Mouse (Mus musculus): ENCODE data around the gene Zswim8. TPM values are rescaled to one million over a fixed set of nuclear protein-coding genes. Genes with fewer than 3 reads are reported as not detected.

The Zswim8 gene
- polyA plus RNA-seq, 1 experiment from 2014 or later: 28.3 TPM

DNA sequence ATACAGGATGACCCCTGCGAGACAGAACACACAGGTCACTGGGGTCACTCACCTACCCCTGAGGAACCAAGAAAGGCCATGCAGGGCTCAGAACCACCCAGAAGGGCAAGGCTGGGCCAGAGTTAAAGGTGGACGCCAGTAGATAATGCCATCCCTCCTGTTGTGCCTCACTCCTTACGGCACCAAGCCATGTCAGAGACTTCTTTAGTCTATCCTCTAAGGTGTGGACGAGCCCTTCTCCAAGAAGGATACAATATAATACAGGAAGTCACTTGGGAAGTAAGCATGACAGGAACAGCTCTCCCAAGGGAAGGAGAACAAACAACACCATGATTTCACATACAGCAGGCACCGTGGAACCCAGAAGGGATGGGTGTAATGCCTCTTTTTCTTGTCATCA lies 57.6 kb downstream of the Zswim8 start:
- no peak overlapping the region for H3K4me3 ChIP-seq (ENCODE audit: low read length)
- H3K4me1 ChIP-seq (ENCODE audit: insufficient read depth, low read length): no peaks in the 10 kb centered on the region
- WGBS: 82% methylated on average over 5 of the region's 5 CpGs
- H3K9me3 ChIP-seq (ENCODE audit: low read length): no peaks in the 10 kb centered on the region
- no peak overlapping the region for H3K4me2 ChIP-seq (replicated peaks; ENCODE audit: low read depth, low read length)
- H3K27me3 ChIP-seq (ENCODE audit: insufficient read depth, low read length): no peaks in the 10 kb centered on the region
- H3K9ac ChIP-seq (replicated peaks; ENCODE audit: low read length): no peak overlapping the region
- H3K27ac ChIP-seq (ENCODE audit: low read length): no peak overlapping the region
- no peak for ATAC-seq (ENCODE audit: low FRiP score, low TSS enrichment)
- peaks cover 58% of the 10 kb centered on the region for H3K36me3 ChIP-seq (ENCODE audit: insufficient read depth, low read length)

DNA sequence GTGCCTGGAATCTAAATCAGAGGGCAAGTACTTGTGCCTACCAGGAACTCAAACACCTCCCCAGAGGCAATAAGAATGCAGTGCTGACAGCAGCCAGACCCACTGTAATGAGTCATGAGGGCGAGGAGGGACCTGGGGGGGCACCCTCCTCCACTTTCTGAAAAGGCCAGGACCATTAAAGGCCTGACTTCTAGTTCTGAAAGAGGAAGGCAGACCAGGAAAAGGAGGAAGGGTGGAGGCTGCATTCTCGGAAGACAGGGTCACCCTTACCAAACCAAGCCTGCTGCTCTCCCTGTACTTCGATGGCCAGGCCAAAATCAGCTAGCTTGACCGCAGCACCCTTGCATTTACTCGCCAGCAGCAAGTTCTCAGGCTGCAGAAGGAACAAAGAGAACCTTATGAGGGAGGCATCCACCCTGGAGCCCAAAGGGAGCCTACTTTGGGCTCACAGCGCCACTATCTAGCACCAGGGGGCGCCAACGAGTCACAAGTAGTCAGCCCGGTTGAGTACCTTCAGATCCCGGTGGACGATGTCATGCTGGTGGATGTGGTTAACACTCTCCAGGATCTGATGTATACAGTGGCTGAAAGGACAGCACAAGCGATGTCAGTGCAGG lies 58.4 kb downstream of the Zswim8 start:
- no peak overlapping the region for H3K4me2 ChIP-seq (replicated peaks; ENCODE audit: low read depth, low read length)
- peak; percentile 83 for ATAC-seq (ENCODE audit: low FRiP score, low TSS enrichment)
- no peaks in the 10 kb centered on the region for H3K9me3 ChIP-seq (ENCODE audit: low read length)
- 26% methylated on average over 12 of the region's 12 CpGs for WGBS
- peak overlapping the region; percentile 35; the same call in 1 of the 2 replicates for H3K27ac ChIP-seq (ENCODE audit: low read length)
- no peak overlapping the region for H3K4me3 ChIP-seq (ENCODE audit: low read length)
- no peaks in the 10 kb centered on the region for H3K27me3 ChIP-seq (ENCODE audit: insufficient read depth, low read length)
- peaks cover 51% of the 10 kb centered on the region for H3K36me3 ChIP-seq (ENCODE audit: insufficient read depth, low read length)
- no peak overlapping the region for H3K9ac ChIP-seq (replicated peaks; ENCODE audit: low read length)
- no peaks in the 10 kb centered on the region for H3K4me1 ChIP-seq (ENCODE audit: insufficient read depth, low read length)

- no peaks in the 10 kb centered on the region; the same call in 1 of the 2 replicates for H3K4me1 ChIP-seq (ENCODE audit: insufficient read depth, low read length)
- H3K9ac ChIP-seq (replicated peaks; ENCODE audit: low read length): no peak overlapping the region
- no peaks in the 10 kb centered on the region for H3K27me3 ChIP-seq (ENCODE audit: insufficient read depth, low read length)
- ATAC-seq (ENCODE audit: low FRiP score, low TSS enrichment): no peak
- H3K36me3 ChIP-seq (ENCODE audit: insufficient read depth, low read length): peaks cover 38% of the 10 kb centered on the region
- H3K27ac ChIP-seq (ENCODE audit: low read length): no peak overlapping the region
- WGBS: 90% methylated on average over 7 of the region's 7 CpGs
- H3K4me2 ChIP-seq (replicated peaks; ENCODE audit: low read depth, low read length): no peak overlapping the region
- no peaks in the 10 kb centered on the region for H3K9me3 ChIP-seq (ENCODE audit: low read length)
- H3K4me3 ChIP-seq (ENCODE audit: low read length): no peak overlapping the region
Measured at GRCm38 (mm10) chr14:20767936-20768335, 60.6 kb downstream of the Zswim8 start.

DNA sequence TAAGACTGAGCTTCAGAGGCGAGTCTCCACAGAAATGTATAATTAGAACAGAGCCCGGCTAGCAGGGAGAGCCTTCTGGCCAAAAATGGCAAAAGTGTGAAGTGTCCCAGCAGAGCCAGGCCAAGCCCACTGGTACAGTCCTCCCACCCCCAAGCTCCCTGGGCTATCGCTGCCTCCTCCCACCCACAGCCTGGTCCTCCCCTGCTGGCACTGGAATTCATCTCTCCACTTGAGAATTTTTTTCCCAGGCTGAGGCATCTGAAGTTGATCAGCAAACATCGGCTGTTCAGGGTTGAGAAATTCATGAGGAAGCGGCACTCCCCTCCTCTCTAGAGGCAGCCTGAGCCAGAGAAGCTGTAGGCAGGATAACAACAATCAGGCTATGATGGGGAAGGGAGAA lies 61.2 kb downstream of the Zswim8 start:
- Histone ChIP-seq H3K4me3 (ENCODE audit: low read length) (no peak overlapping the region), H3K9me3 (ENCODE audit: low read length) (no peaks in the 10 kb centered on the region), H3K36me3 (ENCODE audit: insufficient read depth, low read length) (peaks cover 32% of the 10 kb centered on the region), H3K4me2 (replicated peaks; ENCODE audit: low read depth, low read length) (no peak overlapping the region), H3K27me3 (ENCODE audit: insufficient read depth, low read length) (no peaks in the 10 kb centered on the region), H3K9ac (replicated peaks; ENCODE audit: low read length) (no peak overlapping the region), H3K4me1 (ENCODE audit: insufficient read depth, low read length) (peaks cover 5% of the 10 kb centered on the region), H3K27ac (ENCODE audit: low read length) (peak overlapping the region; percentile 6; the same call in 1 of the 2 replicates)
- WGBS: 77% methylated on average over 5 of the region's 5 CpGs
- ATAC-seq (ENCODE audit: low FRiP score, low TSS enrichment): no peak

DNA sequence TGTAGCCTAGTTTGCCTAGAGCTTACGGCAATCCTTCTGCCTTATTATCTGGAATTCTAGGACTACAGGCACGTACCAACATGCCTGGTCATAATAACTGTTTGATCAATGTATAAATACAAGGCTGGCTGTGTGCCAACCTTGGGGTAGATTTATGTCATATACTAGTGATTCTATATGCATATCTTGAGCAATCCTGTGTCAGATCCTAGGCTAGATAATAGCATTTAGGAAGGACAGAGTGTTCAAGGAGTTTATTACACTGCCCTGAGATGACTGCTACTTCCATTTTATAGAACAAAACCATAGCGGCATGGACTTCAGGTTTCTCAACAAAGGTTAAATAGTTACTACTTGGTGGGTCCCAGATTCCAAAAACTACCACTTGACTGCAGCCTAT lies 64.6 kb downstream of the Zswim8 start:
- Histone ChIP-seq H3K9me3 (ENCODE audit: low read length) (no peaks in the 10 kb centered on the region), H3K4me1 (ENCODE audit: insufficient read depth, low read length) (peaks cover 29% of the 10 kb centered on the region), H3K36me3 (ENCODE audit: insufficient read depth, low read length) (peaks cover 12% of the 10 kb centered on the region), H3K4me3 (ENCODE audit: low read length) (no peak overlapping the region), H3K27me3 (ENCODE audit: insufficient read depth, low read length) (no peaks in the 10 kb centered on the region), H3K4me2 (replicated peaks; ENCODE audit: low read depth, low read length) (no peak overlapping the region), H3K9ac (replicated peaks; ENCODE audit: low read length) (no peak overlapping the region), H3K27ac (ENCODE audit: low read length) (no peak overlapping the region)
- WGBS: 85% methylated on average over 3 of the region's 3 CpGs
- no peak for ATAC-seq (ENCODE audit: low FRiP score, low TSS enrichment)

DNA sequence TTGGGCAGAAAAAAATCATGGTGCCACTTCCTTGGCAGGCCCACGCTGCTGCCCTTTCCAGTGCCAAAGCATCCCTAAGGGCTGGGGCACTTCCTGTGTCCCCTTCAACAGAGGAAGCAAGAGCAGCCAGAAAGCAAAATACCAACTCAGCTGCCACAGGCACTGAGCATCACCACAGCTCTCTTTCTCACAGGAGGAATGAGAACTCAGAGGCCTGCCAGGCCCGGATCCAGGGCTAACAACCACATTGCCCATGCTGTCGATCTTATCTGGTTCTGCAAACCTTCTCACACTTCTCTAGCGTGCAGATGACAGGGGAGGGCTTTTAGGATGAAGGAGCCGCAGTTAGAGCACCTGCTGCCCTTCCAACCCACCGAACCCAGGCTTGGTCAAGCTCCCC lies 65.5 kb downstream of the Zswim8 start:
- H3K27ac ChIP-seq (ENCODE audit: low read length): no peak overlapping the region
- no peak for ATAC-seq (ENCODE audit: low FRiP score, low TSS enrichment)
- 80% methylated on average over 6 of the region's 6 CpGs for WGBS

More for the DNA sequence above, 65.5 kb downstream of the Zswim8 start:
- no peaks in the 10 kb centered on the region for H3K27me3 ChIP-seq (ENCODE audit: insufficient read depth, low read length)
- no peak overlapping the region for H3K4me3 ChIP-seq (ENCODE audit: low read length)
- H3K9me3 ChIP-seq (ENCODE audit: low read length): no peaks in the 10 kb centered on the region
- peaks cover 29% of the 10 kb centered on the region for H3K4me1 ChIP-seq (ENCODE audit: insufficient read depth, low read length)
- H3K9ac ChIP-seq (replicated peaks; ENCODE audit: low read length): no peak overlapping the region
- no peak overlapping the region for H3K4me2 ChIP-seq (replicated peaks; ENCODE audit: low read depth, low read length)
- peaks cover 19% of the 10 kb centered on the region for H3K36me3 ChIP-seq (ENCODE audit: insufficient read depth, low read length)

Small RNA genes within 50 kb of the gene (microRNA-seq; reads per million reads assigned to microRNA genes)
- 1.1 reads per million for gene Mir6946

Other genes with a start within 250 kb of the Zswim8 start
- gene Anxa7, start 227.4 kb upstream of the Zswim8 start, polyA plus RNA-seq (2015; fragmentation: Nextera tagmentation; extraction: Ambion mirVana): 42.1 and 46.3 TPM in 2 replicates
- 0.55 TPM in 2 replicates for gene Mss51, start 210.7 kb upstream of the Zswim8 start, polyA plus RNA-seq (2015; fragmentation: Nextera tagmentation; extraction: Ambion mirVana)
- gene Ppp3cb, start 161.0 kb upstream of the Zswim8 start, polyA plus RNA-seq (2015; fragmentation: Nextera tagmentation; extraction: Ambion mirVana): 29.1 and 37.2 TPM in 2 replicates
- gene Usp54, start 66.5 kb upstream of the Zswim8 start, polyA plus RNA-seq (2015; fragmentation: Nextera tagmentation; extraction: Ambion mirVana): 8.0 and 10.2 TPM in 2 replicates
- gene Myoz1, start 51.0 kb upstream of the Zswim8 start, polyA plus RNA-seq (2015; fragmentation: Nextera tagmentation; extraction: Ambion mirVana): 3.0 and 3.2 TPM in 2 replicates
- gene Synpo2l, start 39.2 kb upstream of the Zswim8 start, polyA plus RNA-seq (2015; fragmentation: Nextera tagmentation; extraction: Ambion mirVana): 0.92 and 1.2 TPM in 2 replicates
- 113 and 120 TPM in 2 replicates for gene Sec24c, start 33.2 kb upstream of the Zswim8 start, polyA plus RNA-seq (2015; fragmentation: Nextera tagmentation; extraction: Ambion mirVana)
- 28.2 and 28.5 TPM in 2 replicates for gene Fut11, start 12.6 kb upstream of the Zswim8 start, polyA plus RNA-seq (2015; fragmentation: Nextera tagmentation; extraction: Ambion mirVana)
- gene Chchd1, start 4.5 kb upstream of the Zswim8 start, polyA plus RNA-seq (2015; fragmentation: Nextera tagmentation; extraction: Ambion mirVana): 161 and 171 TPM in 2 replicates
- 31.6 and 33.5 TPM in 2 replicates for gene Ndst2, start 27.0 kb downstream of the Zswim8 start, polyA plus RNA-seq (2015; fragmentation: Nextera tagmentation; extraction: Ambion mirVana)
- gene Camk2g, start 86.5 kb downstream of the Zswim8 start, polyA plus RNA-seq (2015; fragmentation: Nextera tagmentation; extraction: Ambion mirVana): 41.7 and 46.0 TPM in 2 replicates
- gene Plau, start 129.1 kb downstream of the Zswim8 start, polyA plus RNA-seq (2015; fragmentation: Nextera tagmentation; extraction: Ambion mirVana): 21.7 and 21.8 TPM in 2 replicates
- 54.9 and 57.7 TPM in 2 replicates for gene Vcl, start 221.8 kb downstream of the Zswim8 start, polyA plus RNA-seq (2015; fragmentation: Nextera tagmentation; extraction: Ambion mirVana)

All from kidney, embryonic 16.5 days (tissue).